Mouse (Mus musculus) E14TG2a.4 (cell line): ENCODE measurements at regions not wholly inside any gene's neighbourhood (a gene's known extent, or its start where the extent isn't known, plus 50 kb on each side); places are given as distances from the start of the nearest gene placed in this dataset.

Experiments used
- CTCF ChIP-seq: conservative IDR thresholded peaks from 2 replicates; pipeline ENCODE4 v1.5.1; 2014; ENCODE audit warnings: low read length
- NANOG ChIP-seq: IDR thresholded peaks from 2 replicates; pipeline ENCODE4 v1.6.1; 2014; ENCODE audit warnings: borderline replicate concordance, low read length, mixed read lengths

DNA sequence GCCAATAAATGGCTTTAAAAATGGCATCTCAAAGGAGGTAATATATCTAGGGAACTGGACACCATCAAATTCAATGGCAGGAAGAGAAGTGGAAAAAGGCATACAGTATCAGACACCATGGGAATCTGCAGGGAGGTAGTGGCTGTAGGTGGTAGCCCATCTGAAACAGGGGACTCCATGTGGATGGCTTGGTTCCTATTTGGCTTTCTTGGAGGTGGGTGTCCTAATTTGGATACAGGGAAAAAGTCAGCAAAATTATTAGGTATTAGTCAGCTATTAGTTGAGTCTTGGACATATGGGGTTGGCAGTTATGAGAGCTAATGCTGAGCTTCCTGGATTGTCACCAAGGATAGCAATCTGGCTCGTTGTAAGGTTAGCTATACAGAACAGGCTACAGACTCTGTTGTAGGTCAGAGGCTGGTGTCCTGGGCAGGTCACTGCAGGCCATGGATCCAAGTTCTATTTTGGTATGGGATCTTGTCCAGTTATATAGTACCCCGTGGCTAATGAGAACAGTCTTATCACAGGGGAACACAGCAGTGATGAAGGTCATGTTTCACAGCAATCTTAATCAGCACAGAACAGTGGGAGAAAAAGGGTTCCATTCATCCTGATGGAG, 70.8 kb downstream of the Mtx3 start:
- TF ChIP-seq CTCF (no peak), NANOG (no peak)
